Mouse (Mus musculus) midbrain, embryonic 15.5 days (tissue): ENCODE measurements around the gene Nmnat2. TPM values are rescaled to one million over a fixed set of nuclear protein-coding genes. Genes with fewer than 3 reads are reported as not detected.
A peak's percentile ranks its signal among the peaks of the same experiment; 100 is the strongest.

Experiments
- ATAC-seq: fragments of 200-750 bp; cut with Nextera tagmentation; replicated peaks from 2 replicates; pipeline ENCODE4 v1.8.0; 2017; ENCODE audit warnings: moderate TSS enrichment
- H3K27ac ChIP-seq: fragments of 300-500 bp; sonication (generic); 2 replicates; pipeline ENCODE4 v1.5.1; 2015; ENCODE audit warnings: mild to moderate bottlenecking, inconsistent platforms
- H3K27me3 ChIP-seq: fragments of 300-500 bp; sonication (generic); replicated peaks from 2 replicates; pipeline ENCODE4 v1.6.1; 2015; ENCODE audit warnings: inconsistent platforms
- H3K36me3 ChIP-seq: fragments of 300-500 bp; sonication (generic); replicated peaks from 2 replicates; pipeline ENCODE4 v1.6.1; 2015; ENCODE audit warnings: inconsistent platforms
- H3K4me1 ChIP-seq: fragments of 300-500 bp; sonication (generic); 2 replicates; pipeline ENCODE4 v1.6.1; 2015; ENCODE audit warnings: inconsistent platforms
- H3K4me2 ChIP-seq: fragments of 300-500 bp; sonication (generic); 2 replicates; pipeline ENCODE4 v1.6.1; 2015; ENCODE audit warnings: inconsistent platforms, mild to moderate bottlenecking, moderate library complexity
- H3K4me3 ChIP-seq: fragments of 300-500 bp; sonication (generic); 2 replicates; pipeline ENCODE4 v1.5.1; 2015; ENCODE audit warnings: mild to moderate bottlenecking, inconsistent platforms
- H3K9ac ChIP-seq: fragments of 300-500 bp; sonication (generic); 2 replicates; pipeline ENCODE4 v1.6.1; 2015; ENCODE audit warnings: mild to moderate bottlenecking, inconsistent platforms
- H3K9me3 ChIP-seq: fragments of 300-500 bp; sonication (generic); 2 replicates; pipeline ENCODE4 v1.6.1; 2016; ENCODE audit warnings: inconsistent platforms
- WGBS: fragments of 180-500 bp; shearing (Covaris S2); methylation state at CpG from one replicate; pipeline ENCODE4 v1.1.7; 2015; ENCODE audit warnings: mixed read lengths; 5-methylcytosine and 5-hydroxymethylcytosine counted together
- polyA plus RNA-seq: library from polyadenylated mRNA; unstranded; fragments of >200 nt; fragmentation: Nextera tagmentation; extraction: Ambion mirVana; gene quantifications from 2 replicates; pipeline ENCODE4 v1.2.1, GENCODE M21; 2015

The Nmnat2 gene
- polyA plus RNA-seq, 1 experiment from 2014 or later = 98.5 TPM

- Histone ChIP-seq H3K27me3 (no peaks in the 10 kb centered on the region), H3K4me3 (no peak overlapping the region), H3K27ac (no peak overlapping the region), H3K36me3 (no peaks in the 10 kb centered on the region), H3K9ac (no peak overlapping the region), H3K4me1 (no peaks in the 10 kb centered on the region), H3K9me3 (no peaks in the 10 kb centered on the region), H3K4me2 (no peak overlapping the region)
- WGBS = 38% methylated on average over 8 of the region's 8 CpGs
- no peak for ATAC-seq
Measured at GRCm38 (mm10) chr1:153140747-153141228, 186.0 kb downstream of the Nmnat2 start.

- Histone ChIP-seq H3K27ac (no peak overlapping the region), H3K36me3 (no peaks in the 10 kb centered on the region), H3K4me2 (no peak overlapping the region), H3K4me3 (no peak overlapping the region), H3K27me3 (no peaks in the 10 kb centered on the region), H3K4me1 (no peaks in the 10 kb centered on the region), H3K9me3 (no peaks in the 10 kb centered on the region), H3K9ac (no peak overlapping the region)
- 80% methylated on average over 11 of the region's 11 CpGs for WGBS
- ATAC-seq = no peak
Measured at GRCm38 (mm10) chr1:153144021-153144420, 189.2 kb downstream of the Nmnat2 start.

- Histone ChIP-seq H3K4me3 (no peak overlapping the region), H3K4me1 (no peaks in the 10 kb centered on the region), H3K4me2 (no peak overlapping the region), H3K36me3 (no peaks in the 10 kb centered on the region), H3K9ac (no peak overlapping the region), H3K27me3 (no peaks in the 10 kb centered on the region), H3K27ac (no peak overlapping the region), H3K9me3 (no peaks in the 10 kb centered on the region)
- WGBS = 87% methylated on average over 5 of the region's 5 CpGs
- ATAC-seq = no peak
Measured at GRCm38 (mm10) chr1:153145791-153146190, 191.0 kb downstream of the Nmnat2 start.

GRCm38 (mm10) chr1:153152594-153152993, 197.8 kb downstream of the Nmnat2 start:
- Histone ChIP-seq H3K4me3 (no peak overlapping the region), H3K27me3 (no peaks in the 10 kb centered on the region), H3K27ac (no peak overlapping the region), H3K36me3 (no peaks in the 10 kb centered on the region), H3K9me3 (no peaks in the 10 kb centered on the region), H3K4me2 (no peak overlapping the region), H3K4me1 (no peaks in the 10 kb centered on the region; the same call in 1 of the 2 replicates), H3K9ac (no peak overlapping the region)
- ATAC-seq = no peak
- 74% methylated on average over 7 of the region's 7 CpGs for WGBS

- Histone ChIP-seq H3K27ac (no peak overlapping the region), H3K4me2 (no peak overlapping the region), H3K4me1 (no peaks in the 10 kb centered on the region; the same call in 1 of the 2 replicates), H3K4me3 (no peak overlapping the region), H3K9me3 (no peaks in the 10 kb centered on the region), H3K27me3 (no peaks in the 10 kb centered on the region), H3K36me3 (no peaks in the 10 kb centered on the region), H3K9ac (no peak overlapping the region)
- ATAC-seq = 0 out of 2 replicates have a peak, but pooled peaks have one; percentile 37
- WGBS = 64% methylated on average over 10 of the region's 10 CpGs
Measured at GRCm38 (mm10) chr1:153153619-153154137, 198.9 kb downstream of the Nmnat2 start.

- 89% methylated on average over 8 of the region's 8 CpGs for WGBS
- H3K27me3 ChIP-seq = no peaks in the 10 kb centered on the region
- no peak overlapping the region for H3K9ac ChIP-seq
- H3K4me2 ChIP-seq = no peak overlapping the region
- no peaks in the 10 kb centered on the region for H3K36me3 ChIP-seq
- no peak overlapping the region for H3K4me3 ChIP-seq
- ATAC-seq = no peak
- H3K4me1 ChIP-seq = no peaks in the 10 kb centered on the region; the same call in 1 of the 2 replicates
- no peak overlapping the region for H3K27ac ChIP-seq
- no peaks in the 10 kb centered on the region for H3K9me3 ChIP-seq
Measured at GRCm38 (mm10) chr1:153155364-153155763, 200.6 kb downstream of the Nmnat2 start.

- Histone ChIP-seq H3K4me2 (no peak overlapping the region), H3K36me3 (no peaks in the 10 kb centered on the region), H3K27me3 (no peaks in the 10 kb centered on the region), H3K9ac (no peak overlapping the region), H3K4me3 (no peak overlapping the region), H3K27ac (no peak overlapping the region), H3K9me3 (no peaks in the 10 kb centered on the region), H3K4me1 (no peaks in the 10 kb centered on the region; the same call in 1 of the 2 replicates)
- ATAC-seq = no peak
- 83% methylated on average over 5 of the region's 5 CpGs for WGBS
Measured at GRCm38 (mm10) chr1:153157021-153157623, 202.3 kb downstream of the Nmnat2 start.

GRCm38 (mm10) chr1:153159137-153159536, 204.3 kb downstream of the Nmnat2 start:
- Histone ChIP-seq H3K27ac (no peak overlapping the region), H3K36me3 (no peaks in the 10 kb centered on the region), H3K4me2 (no peak overlapping the region), H3K4me1 (no peaks in the 10 kb centered on the region; the same call in 1 of the 2 replicates), H3K27me3 (no peaks in the 10 kb centered on the region), H3K9me3 (no peaks in the 10 kb centered on the region), H3K4me3 (no peak overlapping the region), H3K9ac (no peak overlapping the region)
- 91% methylated on average over 4 of the region's 4 CpGs for WGBS
- ATAC-seq = no peak

- H3K4me2 ChIP-seq = no peak overlapping the region
- H3K4me1 ChIP-seq = no peaks in the 10 kb centered on the region
- WGBS = 84% methylated on average over 3 of the region's 3 CpGs
Measured at GRCm38 (mm10) chr1:153163831-153164230, 209.0 kb downstream of the Nmnat2 start.

GRCm38 (mm10) chr1:153168293-153168692, 213.5 kb downstream of the Nmnat2 start:
- ATAC-seq = no peak
- no peak overlapping the region for H3K4me3 ChIP-seq
- no peaks in the 10 kb centered on the region for H3K9me3 ChIP-seq
- 79% methylated on average over 5 of the region's 5 CpGs for WGBS
- no peak overlapping the region for H3K27ac ChIP-seq
- H3K27me3 ChIP-seq = no peaks in the 10 kb centered on the region
- H3K9ac ChIP-seq = no peak overlapping the region
- H3K36me3 ChIP-seq = no peaks in the 10 kb centered on the region
- H3K4me1 ChIP-seq = no peaks in the 10 kb centered on the region; the same call in 1 of the 2 replicates
- no peak overlapping the region for H3K4me2 ChIP-seq

More at GRCm38 (mm10) chr1:153163831-153164230, 209.0 kb downstream of the Nmnat2 start:
- Histone ChIP-seq H3K9ac (no peak overlapping the region), H3K27ac (no peak overlapping the region), H3K36me3 (no peaks in the 10 kb centered on the region), H3K27me3 (no peaks in the 10 kb centered on the region), H3K4me3 (no peak overlapping the region), H3K9me3 (no peaks in the 10 kb centered on the region)
- ATAC-seq = no peak

Other genes with a start within 250 kb of the Nmnat2 start
- 0.24 TPM in 1 of 2 replicates, not detected in the other for gene Apobec4, start 204.4 kb upstream of the Nmnat2 start, polyA plus RNA-seq
- gene Rgl1, start 188.6 kb upstream of the Nmnat2 start, polyA plus RNA-seq = 14.9 and 15.7 TPM in 2 replicates
- gene Arpc5, start 188.5 kb upstream of the Nmnat2 start, polyA plus RNA-seq = 333 and 344 TPM in 2 replicates
- gene Ncf2, start 154.8 kb upstream of the Nmnat2 start, polyA plus RNA-seq = 2.2 and 2.6 TPM in 2 replicates
- 33.7 and 37.2 TPM in 2 replicates for gene Smg7, start 52.3 kb upstream of the Nmnat2 start, polyA plus RNA-seq
- 1.9 TPM in 2 replicates for gene Lamc2, start 231.5 kb downstream of the Nmnat2 start, polyA plus RNA-seq